Mouse (Mus musculus): ENCODE data around the gene Acsbg2. TPM values are rescaled to one million over a fixed set of nuclear protein-coding genes. Genes with fewer than 3 reads are reported as not detected.

The Acsbg2 gene
- polyA plus RNA-seq, 1 experiment from 2014 or later: not detected

GRCm38 (mm10) chr17:56829795-56830194, 44.5 kb downstream of the Acsbg2 start:
- H3K27ac ChIP-seq (ENCODE audit: low read depth, low read length): no peak overlapping the region
- peak overlapping the region; percentile 83 for H3K9ac ChIP-seq (ENCODE audit: low read depth, low read length)
- H3K9me3 ChIP-seq (ENCODE audit: control insufficient read depth, low read length): no peaks in the 10 kb centered on the region
- H3K27me3 ChIP-seq (replicated peaks; ENCODE audit: control insufficient read depth, insufficient read depth, low read length): peaks cover 13% of the 10 kb centered on the region
- WGBS: 1% methylated on average over 27 of the region's 27 CpGs
- ATAC-seq (replicated peaks; ENCODE audit: low FRiP score): no peak
- H3K4me2 ChIP-seq: peak overlapping the region; percentile 93
- no peaks in the 10 kb centered on the region for H3K36me3 ChIP-seq (ENCODE audit: control insufficient read depth, insufficient read depth, low read length)
- peak overlapping the region; percentile 86 for H3K4me3 ChIP-seq (ENCODE audit: low read depth, low read length)
- peaks cover 34% of the 10 kb centered on the region for H3K4me1 ChIP-seq (replicated peaks; ENCODE audit: control insufficient read depth, insufficient read depth, low read length)
- no peak for DNase-seq (ENCODE audit: low spot score)

GRCm38 (mm10) chr17:56829171-56829570, 45.1 kb downstream of the Acsbg2 start:
- peak overlapping the region; percentile 93 for H3K4me2 ChIP-seq
- DNase-seq (ENCODE audit: low spot score) (no peak), ATAC-seq (replicated peaks; ENCODE audit: low FRiP score) (no peak)
- peak overlapping the region; percentile 86 for H3K4me3 ChIP-seq (ENCODE audit: low read depth, low read length)
- no peaks in the 10 kb centered on the region for H3K36me3 ChIP-seq (ENCODE audit: control insufficient read depth, insufficient read depth, low read length)
- H3K27me3 ChIP-seq (replicated peaks; ENCODE audit: control insufficient read depth, insufficient read depth, low read length): peaks cover 13% of the 10 kb centered on the region
- 32% methylated on average over 11 of the region's 11 CpGs for WGBS
- H3K27ac ChIP-seq (ENCODE audit: low read depth, low read length): 0 out of 2 replicates have a peak overlapping the region, but pooled peaks have one; percentile 11
- H3K9ac ChIP-seq (ENCODE audit: low read depth, low read length): peak overlapping the region; percentile 83; the same call in 1 of the 2 replicates
- no peaks in the 10 kb centered on the region for H3K9me3 ChIP-seq (ENCODE audit: control insufficient read depth, low read length)
- peaks cover 34% of the 10 kb centered on the region for H3K4me1 ChIP-seq (replicated peaks; ENCODE audit: control insufficient read depth, insufficient read depth, low read length)

DNA sequence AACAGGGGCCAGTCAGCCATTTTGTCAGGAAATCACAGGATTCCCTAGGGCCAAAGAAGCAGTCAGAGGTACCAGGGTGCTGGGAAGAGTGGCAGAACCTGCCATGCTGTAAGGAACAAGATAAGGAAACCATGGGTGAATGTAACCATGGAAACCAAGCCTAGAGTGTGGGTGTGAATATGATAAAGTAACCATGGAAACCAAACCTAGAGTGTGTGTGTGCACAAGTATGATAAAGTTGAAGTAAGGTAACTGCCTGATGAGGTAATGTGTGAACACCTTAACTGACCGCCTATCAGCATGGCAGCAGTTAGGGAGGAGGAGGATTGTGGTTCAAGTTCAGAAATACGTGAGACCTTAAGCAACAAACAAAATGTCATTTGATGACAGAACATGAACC, 47.5 kb downstream of the Acsbg2 start:
- WGBS: 40% methylated on average over 2 of the region's 2 CpGs
- DNase-seq (ENCODE audit: low spot score) (no peak), ATAC-seq (replicated peaks; ENCODE audit: low FRiP score) (peak; percentile 74)
- Histone ChIP-seq H3K27ac (ENCODE audit: low read depth, low read length) (peak overlapping the region; percentile 76), H3K4me1 (replicated peaks; ENCODE audit: control insufficient read depth, insufficient read depth, low read length) (peaks cover 34% of the 10 kb centered on the region), H3K36me3 (ENCODE audit: control insufficient read depth, insufficient read depth, low read length) (no peaks in the 10 kb centered on the region), H3K4me2 (peak overlapping the region; percentile 50), H3K9me3 (ENCODE audit: control insufficient read depth, low read length) (no peaks in the 10 kb centered on the region), H3K9ac (ENCODE audit: low read depth, low read length) (peak overlapping the region; percentile 4; the same call in 1 of the 2 replicates), H3K4me3 (ENCODE audit: low read depth, low read length) (no peak overlapping the region), H3K27me3 (replicated peaks; ENCODE audit: control insufficient read depth, insufficient read depth, low read length) (peaks cover 13% of the 10 kb centered on the region)

DNA sequence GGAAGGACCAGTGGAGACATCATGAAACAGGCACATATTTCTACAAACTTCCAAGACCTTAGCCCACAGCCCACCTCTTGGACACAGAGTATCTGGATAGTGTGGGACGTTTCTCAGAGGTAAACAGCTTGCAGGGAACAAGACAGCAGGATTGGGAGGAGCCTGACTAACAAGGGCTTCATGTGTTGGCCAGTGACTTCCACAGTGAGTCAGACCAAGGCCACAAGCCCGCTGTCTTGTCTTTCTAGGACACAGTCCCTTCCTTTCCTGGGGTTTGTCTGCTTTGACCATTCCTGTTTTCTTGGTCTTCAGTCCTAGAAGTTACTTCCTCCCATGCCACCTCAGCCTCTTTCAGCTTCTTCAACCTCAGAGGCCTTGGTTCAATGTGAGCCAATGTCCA, 50.9 kb downstream of the Acsbg2 start:
- H3K4me1 ChIP-seq (replicated peaks; ENCODE audit: control insufficient read depth, insufficient read depth, low read length): peaks cover 24% of the 10 kb centered on the region
- H3K9ac ChIP-seq (ENCODE audit: low read depth, low read length): no peak overlapping the region
- DNase-seq (ENCODE audit: low spot score) (no peak), ATAC-seq (replicated peaks; ENCODE audit: low FRiP score) (no peak)
- H3K4me3 ChIP-seq (ENCODE audit: low read depth, low read length): no peak overlapping the region
- 0 out of 2 replicates have a peak, but pooled peaks cover 2% of the 10 kb centered on the region for H3K27me3 ChIP-seq (replicated peaks; ENCODE audit: control insufficient read depth, insufficient read depth, low read length)
- H3K9me3 ChIP-seq (ENCODE audit: control insufficient read depth, low read length): no peaks in the 10 kb centered on the region
- no peak overlapping the region for H3K4me2 ChIP-seq
- no peak overlapping the region for H3K27ac ChIP-seq (ENCODE audit: low read depth, low read length)
- WGBS: 56% methylated on average over 2 of the region's 2 CpGs
- H3K36me3 ChIP-seq (ENCODE audit: control insufficient read depth, insufficient read depth, low read length): no peaks in the 10 kb centered on the region

DNA sequence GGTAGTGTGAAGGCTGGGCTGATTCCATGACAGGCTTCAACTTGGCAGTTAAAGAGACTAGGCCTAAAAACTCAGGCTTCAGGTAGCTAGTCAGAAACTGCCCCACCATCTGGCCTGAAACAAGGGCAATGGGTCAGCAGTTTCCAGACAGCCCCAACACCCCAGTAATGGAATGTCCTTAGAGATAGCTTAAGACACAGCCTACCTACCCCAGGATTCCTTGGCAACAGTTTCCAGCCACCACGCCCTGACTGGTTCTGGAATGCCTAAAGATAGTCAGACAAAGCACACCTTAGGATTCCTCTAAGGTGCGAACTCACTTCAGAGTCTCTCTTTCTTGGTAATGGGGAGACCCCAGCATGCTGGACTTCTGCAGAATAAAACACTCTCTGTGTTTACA, 51.9 kb downstream of the Acsbg2 start:
- Histone ChIP-seq H3K27me3 (replicated peaks; ENCODE audit: control insufficient read depth, insufficient read depth, low read length) (0 out of 2 replicates have a peak, but pooled peaks cover 2% of the 10 kb centered on the region), H3K9me3 (ENCODE audit: control insufficient read depth, low read length) (no peaks in the 10 kb centered on the region), H3K4me2 (no peak overlapping the region), H3K4me3 (ENCODE audit: low read depth, low read length) (no peak overlapping the region), H3K4me1 (replicated peaks; ENCODE audit: control insufficient read depth, insufficient read depth, low read length) (peaks cover 19% of the 10 kb centered on the region), H3K27ac (ENCODE audit: low read depth, low read length) (no peak overlapping the region), H3K9ac (ENCODE audit: low read depth, low read length) (no peak overlapping the region), H3K36me3 (ENCODE audit: control insufficient read depth, insufficient read depth, low read length) (no peaks in the 10 kb centered on the region)
- DNase-seq (ENCODE audit: low spot score) (no peak), ATAC-seq (replicated peaks; ENCODE audit: low FRiP score) (no peak)
- 80% methylated on average over 2 of the region's 2 CpGs for WGBS

DNA sequence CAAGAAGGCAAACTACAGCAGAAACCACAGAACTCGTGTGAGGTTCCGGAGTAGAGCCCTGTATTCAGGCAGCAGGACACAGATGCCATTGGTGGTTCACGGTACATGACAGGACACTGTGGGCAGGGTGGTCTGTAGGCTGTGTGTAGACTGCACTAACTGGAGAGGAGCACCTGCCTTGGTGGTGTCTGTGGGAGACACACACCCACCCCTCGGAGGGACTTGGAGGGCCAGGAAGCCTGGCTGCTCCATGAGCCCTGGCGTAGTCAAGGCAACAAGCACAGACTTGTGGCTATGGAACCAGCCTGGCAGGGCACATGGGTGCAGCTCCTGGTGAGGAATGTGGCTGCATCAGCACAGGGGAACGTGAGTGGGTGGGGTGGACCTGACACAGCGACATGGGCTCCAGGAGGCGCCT, 54.5 kb downstream of the Acsbg2 start:
- peaks cover 2% of the 10 kb centered on the region; the same call in 1 of the 2 replicates for H3K27me3 ChIP-seq (replicated peaks; ENCODE audit: control insufficient read depth, insufficient read depth, low read length)
- no peaks in the 10 kb centered on the region for H3K36me3 ChIP-seq (ENCODE audit: control insufficient read depth, insufficient read depth, low read length)
- no peak overlapping the region for H3K9ac ChIP-seq (ENCODE audit: low read depth, low read length)
- DNase-seq (ENCODE audit: low spot score) (no peak), ATAC-seq (replicated peaks; ENCODE audit: low FRiP score) (no peak)
- no peak overlapping the region for H3K27ac ChIP-seq (ENCODE audit: low read depth, low read length)
- no peak overlapping the region for H3K4me2 ChIP-seq
- H3K9me3 ChIP-seq (ENCODE audit: control insufficient read depth, low read length): no peaks in the 10 kb centered on the region
- H3K4me1 ChIP-seq (replicated peaks; ENCODE audit: control insufficient read depth, insufficient read depth, low read length): 0 out of 2 replicates have a peak, but pooled peaks cover 3% of the 10 kb centered on the region
- no peak overlapping the region for H3K4me3 ChIP-seq (ENCODE audit: low read depth, low read length)
- 74% methylated on average over 8 of the region's 8 CpGs for WGBS

DNA sequence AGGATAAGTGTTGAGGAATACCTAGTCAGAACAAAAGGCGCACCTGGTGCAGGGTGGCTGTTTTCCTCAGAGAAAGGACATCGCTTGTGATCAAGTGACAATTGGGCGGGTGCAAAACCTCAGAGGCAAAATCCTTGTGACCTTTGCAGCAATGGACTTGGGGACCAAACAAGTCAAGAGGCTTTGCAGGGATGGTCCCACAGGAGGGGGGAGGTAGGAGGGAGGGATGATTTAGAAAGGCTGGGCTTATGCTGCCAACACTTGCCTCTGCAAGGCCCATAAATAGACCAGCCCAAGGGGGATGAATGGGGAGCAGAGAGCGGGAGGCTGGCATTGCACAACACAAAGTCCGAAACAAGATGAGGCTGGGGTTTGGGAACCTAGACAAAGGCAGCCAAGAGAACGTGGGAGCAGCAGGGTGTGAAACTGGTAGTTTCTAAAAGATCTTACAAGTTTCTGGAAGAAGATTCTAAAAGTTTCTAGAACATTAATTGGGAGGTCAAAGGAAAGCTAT, 55.2 kb downstream of the Acsbg2 start:
- no peaks in the 10 kb centered on the region for H3K36me3 ChIP-seq (ENCODE audit: control insufficient read depth, insufficient read depth, low read length)
- no peak overlapping the region for H3K9ac ChIP-seq (ENCODE audit: low read depth, low read length)
- peaks cover 2% of the 10 kb centered on the region; the same call in 1 of the 2 replicates for H3K27me3 ChIP-seq (replicated peaks; ENCODE audit: control insufficient read depth, insufficient read depth, low read length)
- DNase-seq (ENCODE audit: low spot score) (no peak), ATAC-seq (replicated peaks; ENCODE audit: low FRiP score) (no peak)
- no peak overlapping the region for H3K4me3 ChIP-seq (ENCODE audit: low read depth, low read length)
- H3K9me3 ChIP-seq (ENCODE audit: control insufficient read depth, low read length): no peaks in the 10 kb centered on the region
- WGBS: 75% methylated on average over 6 of the region's 6 CpGs
- H3K4me1 ChIP-seq (replicated peaks; ENCODE audit: control insufficient read depth, insufficient read depth, low read length): 0 out of 2 replicates have a peak, but pooled peaks cover 3% of the 10 kb centered on the region
- H3K4me2 ChIP-seq: no peak overlapping the region
- H3K27ac ChIP-seq (ENCODE audit: low read depth, low read length): no peak overlapping the region

- no peaks in the 10 kb centered on the region for H3K9me3 ChIP-seq (ENCODE audit: control insufficient read depth, low read length)
- H3K27ac ChIP-seq (ENCODE audit: low read depth, low read length): no peak overlapping the region
- 29% methylated on average over 11 of the region's 11 CpGs for WGBS
- peak overlapping the region; percentile 20; the same call in 1 of the 2 replicates for H3K4me3 ChIP-seq (ENCODE audit: low read depth, low read length)
- H3K36me3 ChIP-seq (ENCODE audit: control insufficient read depth, insufficient read depth, low read length): no peaks in the 10 kb centered on the region
- peak overlapping the region; percentile 44 for H3K4me2 ChIP-seq
- H3K4me1 ChIP-seq (replicated peaks; ENCODE audit: control insufficient read depth, insufficient read depth, low read length): 0 out of 2 replicates have a peak, but pooled peaks cover 3% of the 10 kb centered on the region
- ATAC-seq (replicated peaks; ENCODE audit: low FRiP score) (peak; percentile 70), DNase-seq (ENCODE audit: low spot score) (no peak)
- H3K9ac ChIP-seq (ENCODE audit: low read depth, low read length): peak overlapping the region; percentile 18; the same call in 1 of the 2 replicates
- H3K27me3 ChIP-seq (replicated peaks; ENCODE audit: control insufficient read depth, insufficient read depth, low read length): peaks cover 2% of the 10 kb centered on the region; the same call in 1 of the 2 replicates
Measured at GRCm38 (mm10) chr17:56818067-56818636, 56.1 kb downstream of the Acsbg2 start.

GRCm38 (mm10) chr17:56815057-56815345, 59.2 kb downstream of the Acsbg2 start:
- ATAC-seq (replicated peaks; ENCODE audit: low FRiP score) (no peak), DNase-seq (ENCODE audit: low spot score) (no peak)
- H3K27me3 ChIP-seq (replicated peaks; ENCODE audit: control insufficient read depth, insufficient read depth, low read length): peaks cover 2% of the 10 kb centered on the region; the same call in 1 of the 2 replicates
- H3K4me2 ChIP-seq: no peak overlapping the region
- no peaks in the 10 kb centered on the region for H3K9me3 ChIP-seq (ENCODE audit: control insufficient read depth, low read length)
- H3K9ac ChIP-seq (ENCODE audit: low read depth, low read length): no peak overlapping the region
- no peak overlapping the region for H3K4me3 ChIP-seq (ENCODE audit: low read depth, low read length)
- H3K36me3 ChIP-seq (ENCODE audit: control insufficient read depth, insufficient read depth, low read length): no peaks in the 10 kb centered on the region
- WGBS: 79% methylated on average over 3 of the region's 3 CpGs
- H3K27ac ChIP-seq (ENCODE audit: low read depth, low read length): no peak overlapping the region
- H3K4me1 ChIP-seq (replicated peaks; ENCODE audit: control insufficient read depth, insufficient read depth, low read length): 0 out of 2 replicates have a peak, but pooled peaks cover 10% of the 10 kb centered on the region
